Comparison of ENCODE assay signal across 35 mouse cellular contexts in the genomic region with DNA sequence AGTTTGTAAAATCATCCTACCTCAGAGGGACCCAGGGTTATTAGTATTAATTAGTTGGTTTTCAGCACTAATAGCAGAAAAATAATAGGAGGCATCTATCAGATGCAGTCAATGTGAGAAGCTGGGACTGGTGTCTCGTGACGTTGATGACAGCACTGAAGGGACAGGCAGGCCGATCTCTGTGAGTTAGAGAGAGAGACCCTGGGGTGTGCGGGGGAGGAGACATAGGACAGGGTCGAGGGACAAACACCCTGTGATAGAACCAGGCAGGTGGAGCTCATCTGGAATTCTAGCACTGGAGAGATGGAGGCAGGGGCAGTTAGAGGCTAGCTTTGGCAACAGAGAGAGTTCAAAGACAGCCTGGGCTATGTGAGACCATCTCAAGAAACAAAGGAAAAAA. TPM values are rescaled to one million over a fixed set of nuclear protein-coding genes. Genes with fewer than 3 reads are reported as not detected.
"Had no signal": no experiment of that assay in that cellular context is flagged by ENCODE, and none has a peak within 500 bp of the region (broad histone marks: within the 10 kb centered on the region; RNA-seq: fewer than 3 reads in every experiment).

No protein-coding gene starts in this region.

- H3K36me3 ChIP-seq: heart, embryonic 13.5 days; heart, embryonic 15.5 days; hindbrain, embryonic 13.5 days; hindbrain, embryonic 15.5 days; kidney, embryonic 15.5 days; limb, embryonic 13.5 days; limb, embryonic 15.5 days; liver, embryonic 13.5 days; liver, embryonic 15.5 days had no signal

- DNase-seq: gastrocnemius, postnatal 14 days; gastrocnemius, postnatal 36 days; heart, adult 18-20 months; heart, postnatal 14 days; kidney, adult 11 months; kidney, adult 2 months; kidney, adult 9 months; kidney, postnatal 14 days; kidney, postnatal 4 days; left cerebral cortex, postnatal 4 days; liver, embryonic 13.5 days; lung, adult 18-20 months had no signal

- ATAC-seq: hindbrain, postnatal 0 days; intestine, embryonic 16.5 days had no signal

- H3K4me3 ChIP-seq: heart, embryonic 13.5 days; heart, embryonic 15.5 days; hindbrain, embryonic 13.5 days; hindbrain, embryonic 15.5 days; kidney, embryonic 15.5 days; layer of hippocampus, adult 2 months; left cerebral cortex, adult 2 months; limb, embryonic 13.5 days; limb, embryonic 15.5 days; liver, embryonic 13.5 days; liver, embryonic 15.5 days had no signal

- H3K4me2 ChIP-seq: heart, embryonic 11.5 days; heart, embryonic 13.5 days; heart, embryonic 15.5 days; hindbrain, embryonic 13.5 days; hindbrain, embryonic 15.5 days; kidney, embryonic 15.5 days; limb, embryonic 13.5 days; limb, embryonic 15.5 days; liver, embryonic 13.5 days; liver, embryonic 15.5 days had no signal

- H3K27ac ChIP-seq: heart, embryonic 13.5 days; heart, embryonic 15.5 days; hindbrain, embryonic 13.5 days; hindbrain, embryonic 15.5 days; hindbrain, postnatal 0 days; kidney, embryonic 15.5 days; kidney, postnatal 0 days; layer of hippocampus, adult 2 months; left cerebral cortex, adult 2 months; limb, embryonic 13.5 days; limb, embryonic 15.5 days; liver, embryonic 13.5 days; liver, embryonic 15.5 days had no signal

- H3K27me3 ChIP-seq: heart, embryonic 13.5 days; heart, embryonic 15.5 days; hindbrain, embryonic 13.5 days; hindbrain, embryonic 15.5 days; kidney, embryonic 15.5 days; limb, embryonic 13.5 days; limb, embryonic 15.5 days; liver, embryonic 13.5 days; liver, embryonic 15.5 days had no signal

- H3K9ac ChIP-seq: heart, embryonic 13.5 days; heart, embryonic 15.5 days; hindbrain, embryonic 13.5 days; hindbrain, embryonic 15.5 days; kidney, embryonic 15.5 days; limb, embryonic 13.5 days; limb, embryonic 15.5 days; liver, embryonic 13.5 days; liver, embryonic 15.5 days had no signal

- H3K4me1 ChIP-seq: hindbrain, embryonic 13.5 days; hindbrain, embryonic 15.5 days; kidney, embryonic 15.5 days; limb, embryonic 15.5 days; liver, embryonic 13.5 days; liver, embryonic 15.5 days had no signal

- H3K9me3 ChIP-seq: heart, embryonic 15.5 days; hindbrain, embryonic 13.5 days; hindbrain, embryonic 15.5 days; kidney, embryonic 15.5 days; limb, embryonic 13.5 days; limb, embryonic 15.5 days; liver, embryonic 13.5 days; liver, embryonic 15.5 days had no signal

RNA-seq across cellular contexts. Expression of gene Tmem212, which starts 53.3 kb away (rescaled TPM):
- total RNA-seq: gastrocnemius, adult 18-20 months; gastrocnemius, adult 8-10 months; gastrocnemius, postnatal 14 days; gastrocnemius, postnatal 36 days; heart, adult 8-10 months; hematopoietic stem cell, adult 5-6 weeks; left cerebral cortex, postnatal 25 days; liver, adult 2 months had no signal
- polyA plus RNA-seq: heart, embryonic 11.5 days; heart, embryonic 13.5 days; heart, embryonic 15.5 days; heart, postnatal 0 days; hindbrain, embryonic 11.5 days; hindbrain, embryonic 13.5 days; hindbrain, embryonic 15.5 days; intestine, embryonic 14.5 days; intestine, embryonic 16.5 days; kidney, adult 2 months; kidney, embryonic 15.5 days; limb, embryonic 13.5 days; limb, embryonic 15.5 days; liver, adult 2 months; liver, embryonic 13.5 days; liver, embryonic 15.5 days had no signal
